Mouse (Mus musculus) testis, postnatal 14 days (tissue): ENCODE results near the gene Apoc4.

Experiments
- DNase-seq: peaks from one replicate; pipeline ENCODE4 v3.0.0; 2021; ENCODE audit warnings: low spot score

Gene Apoc4

GRCm38 (mm10) chr7:19628536-19629360 is 52.5 kb downstream of the Apoc4 start:
- peak; percentile 97 for DNase-seq

DNA sequence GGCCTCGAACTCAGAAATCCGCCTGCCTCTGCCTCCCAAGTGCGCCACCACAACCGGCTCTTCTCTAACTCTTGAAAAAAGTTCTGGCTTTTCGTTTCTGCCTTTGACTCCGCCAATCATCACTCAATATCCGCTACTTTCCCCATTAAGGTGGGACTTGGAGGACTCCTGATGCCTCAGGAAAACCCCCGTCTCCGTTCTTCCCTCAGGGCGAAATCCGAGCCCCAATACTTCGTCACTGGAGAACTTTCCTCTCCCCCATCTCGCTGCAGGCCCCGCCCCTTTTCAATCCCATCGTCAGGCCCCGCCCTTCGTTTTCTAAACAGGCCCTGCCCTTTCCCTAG is 53.1 kb downstream of the Apoc4 start:
- DNase-seq = no peak
